Mouse (Mus musculus): ENCODE data around the gene Cd109. TPM values are rescaled to one million over a fixed set of nuclear protein-coding genes. Genes with fewer than 3 reads are reported as not detected.

Cd109 gene
- polyA plus RNA-seq, 1 experiment from 2014 or later = 4.9 TPM

- 51% methylated on average over 6 of the region's 6 CpGs for WGBS
- no peak overlapping the region for H3K4me2 ChIP-seq (ENCODE audit: low read depth, low read length)
- ATAC-seq = no peak
Observed at GRCm38 (mm10) chr9:78629991-78630390, 14.6 kb downstream of the Cd109 start.

GRCm38 (mm10) chr9:78631755-78632434, 16.5 kb downstream of the Cd109 start:
- Histone ChIP-seq H3K36me3 (ENCODE audit: control insufficient read depth, insufficient read depth, low read length) (no peaks in the 10 kb centered on the region), H3K27me3 (replicated peaks; ENCODE audit: control insufficient read depth, insufficient read depth, low read length) (no peaks in the 10 kb centered on the region), H3K9ac (ENCODE audit: low read depth, low read length) (no peak overlapping the region), H3K9me3 (ENCODE audit: control insufficient read depth, low read length) (no peaks in the 10 kb centered on the region), H3K4me2 (ENCODE audit: low read depth, low read length) (no peak overlapping the region), H3K4me3 (ENCODE audit: low read length) (no peak overlapping the region), H3K27ac (ENCODE audit: low read length) (no peak overlapping the region), H3K4me1 (ENCODE audit: control insufficient read depth, insufficient read depth, low read length) (no peaks in the 10 kb centered on the region)
- no peak for ATAC-seq
- WGBS = 58% methylated on average over 6 of the region's 6 CpGs

More at GRCm38 (mm10) chr9:78629991-78630390, 14.6 kb downstream of the Cd109 start:
- Histone ChIP-seq H3K9ac (ENCODE audit: low read depth, low read length) (no peak overlapping the region), H3K27me3 (replicated peaks; ENCODE audit: control insufficient read depth, insufficient read depth, low read length) (no peaks in the 10 kb centered on the region), H3K4me1 (ENCODE audit: control insufficient read depth, insufficient read depth, low read length) (no peaks in the 10 kb centered on the region), H3K4me3 (ENCODE audit: low read length) (no peak overlapping the region), H3K27ac (ENCODE audit: low read length) (no peak overlapping the region), H3K9me3 (ENCODE audit: control insufficient read depth, low read length) (no peaks in the 10 kb centered on the region), H3K36me3 (ENCODE audit: control insufficient read depth, insufficient read depth, low read length) (no peaks in the 10 kb centered on the region)

- Histone ChIP-seq H3K27me3 (replicated peaks; ENCODE audit: control insufficient read depth, insufficient read depth, low read length) (no peaks in the 10 kb centered on the region), H3K9ac (ENCODE audit: low read depth, low read length) (no peak overlapping the region), H3K27ac (ENCODE audit: low read length) (no peak overlapping the region), H3K9me3 (ENCODE audit: control insufficient read depth, low read length) (no peaks in the 10 kb centered on the region), H3K4me3 (ENCODE audit: low read length) (no peak overlapping the region), H3K36me3 (ENCODE audit: control insufficient read depth, insufficient read depth, low read length) (no peaks in the 10 kb centered on the region), H3K4me2 (ENCODE audit: low read depth, low read length) (no peak overlapping the region), H3K4me1 (ENCODE audit: control insufficient read depth, insufficient read depth, low read length) (no peaks in the 10 kb centered on the region)
- no peak for ATAC-seq
- WGBS = 94% methylated on average over 3 of the region's 3 CpGs
Observed at GRCm38 (mm10) chr9:78633976-78634375, 18.6 kb downstream of the Cd109 start.

- Histone ChIP-seq H3K27me3 (replicated peaks; ENCODE audit: control insufficient read depth, insufficient read depth, low read length) (no peaks in the 10 kb centered on the region), H3K9ac (ENCODE audit: low read depth, low read length) (no peak overlapping the region), H3K9me3 (ENCODE audit: control insufficient read depth, low read length) (no peaks in the 10 kb centered on the region), H3K27ac (ENCODE audit: low read length) (no peak overlapping the region), H3K4me2 (ENCODE audit: low read depth, low read length) (no peak overlapping the region), H3K4me1 (ENCODE audit: control insufficient read depth, insufficient read depth, low read length) (no peaks in the 10 kb centered on the region), H3K36me3 (ENCODE audit: control insufficient read depth, insufficient read depth, low read length) (no peaks in the 10 kb centered on the region), H3K4me3 (ENCODE audit: low read length) (no peak overlapping the region)
- no peak for ATAC-seq
- 88% methylated on average over 4 of the region's 4 CpGs for WGBS
Observed at GRCm38 (mm10) chr9:78641386-78641785, 26.0 kb downstream of the Cd109 start.

- Histone ChIP-seq H3K9me3 (ENCODE audit: control insufficient read depth, low read length) (no peaks in the 10 kb centered on the region), H3K4me1 (ENCODE audit: control insufficient read depth, insufficient read depth, low read length) (no peaks in the 10 kb centered on the region), H3K9ac (ENCODE audit: low read depth, low read length) (no peak overlapping the region), H3K4me3 (ENCODE audit: low read length) (no peak overlapping the region), H3K27ac (ENCODE audit: low read length) (no peak overlapping the region), H3K36me3 (ENCODE audit: control insufficient read depth, insufficient read depth, low read length) (no peaks in the 10 kb centered on the region), H3K27me3 (replicated peaks; ENCODE audit: control insufficient read depth, insufficient read depth, low read length) (no peaks in the 10 kb centered on the region), H3K4me2 (ENCODE audit: low read depth, low read length) (no peak overlapping the region)
- 42% methylated on average over 6 of the region's 6 CpGs for WGBS
- ATAC-seq = no peak
Observed at GRCm38 (mm10) chr9:78646008-78646777, 30.8 kb downstream of the Cd109 start.

GRCm38 (mm10) chr9:78648641-78649040, 33.3 kb downstream of the Cd109 start:
- Histone ChIP-seq H3K9me3 (ENCODE audit: control insufficient read depth, low read length) (no peaks in the 10 kb centered on the region), H3K27ac (ENCODE audit: low read length) (peak overlapping the region; percentile 52), H3K4me3 (ENCODE audit: low read length) (no peak overlapping the region), H3K9ac (ENCODE audit: low read depth, low read length) (no peak overlapping the region), H3K4me2 (ENCODE audit: low read depth, low read length) (no peak overlapping the region), H3K36me3 (ENCODE audit: control insufficient read depth, insufficient read depth, low read length) (no peaks in the 10 kb centered on the region), H3K4me1 (ENCODE audit: control insufficient read depth, insufficient read depth, low read length) (no peaks in the 10 kb centered on the region), H3K27me3 (replicated peaks; ENCODE audit: control insufficient read depth, insufficient read depth, low read length) (no peaks in the 10 kb centered on the region)
- WGBS = 50% methylated on average over 8 of the region's 8 CpGs
- ATAC-seq = peak; percentile 23; the same call in 1 of the 2 replicates

- H3K27me3 ChIP-seq (replicated peaks; ENCODE audit: control insufficient read depth, insufficient read depth, low read length) = no peaks in the 10 kb centered on the region
- H3K9ac ChIP-seq (ENCODE audit: low read depth, low read length) = no peak overlapping the region
- no peak overlapping the region for H3K4me3 ChIP-seq (ENCODE audit: low read length)
- H3K27ac ChIP-seq (ENCODE audit: low read length) = no peak overlapping the region
- no peaks in the 10 kb centered on the region for H3K36me3 ChIP-seq (ENCODE audit: control insufficient read depth, insufficient read depth, low read length)
- H3K9me3 ChIP-seq (ENCODE audit: control insufficient read depth, low read length) = no peaks in the 10 kb centered on the region
- no peaks in the 10 kb centered on the region for H3K4me1 ChIP-seq (ENCODE audit: control insufficient read depth, insufficient read depth, low read length)
- peak; percentile 56; the same call in 1 of the 2 replicates for ATAC-seq
- H3K4me2 ChIP-seq (ENCODE audit: low read depth, low read length) = no peak overlapping the region
Observed at GRCm38 (mm10) chr9:78649398-78649797, 34.1 kb downstream of the Cd109 start.

GRCm38 (mm10) chr9:78657564-78657963, 42.2 kb downstream of the Cd109 start:
- no peaks in the 10 kb centered on the region for H3K9me3 ChIP-seq (ENCODE audit: control insufficient read depth, low read length)
- no peak for ATAC-seq
- WGBS = 75% methylated on average over 5 of the region's 5 CpGs
- no peak overlapping the region for H3K4me2 ChIP-seq (ENCODE audit: low read depth, low read length)
- H3K4me1 ChIP-seq (ENCODE audit: control insufficient read depth, insufficient read depth, low read length) = no peaks in the 10 kb centered on the region
- no peaks in the 10 kb centered on the region for H3K36me3 ChIP-seq (ENCODE audit: control insufficient read depth, insufficient read depth, low read length)
- no peak overlapping the region for H3K4me3 ChIP-seq (ENCODE audit: low read length)
- no peaks in the 10 kb centered on the region for H3K27me3 ChIP-seq (replicated peaks; ENCODE audit: control insufficient read depth, insufficient read depth, low read length)
- H3K27ac ChIP-seq (ENCODE audit: low read length) = no peak overlapping the region
- H3K9ac ChIP-seq (ENCODE audit: low read depth, low read length) = no peak overlapping the region

- no peak overlapping the region for H3K4me3 ChIP-seq (ENCODE audit: low read length)
- ATAC-seq = no peak
- H3K4me1 ChIP-seq (ENCODE audit: control insufficient read depth, insufficient read depth, low read length) = no peaks in the 10 kb centered on the region
- no peaks in the 10 kb centered on the region for H3K9me3 ChIP-seq (ENCODE audit: control insufficient read depth, low read length)
- H3K4me2 ChIP-seq (ENCODE audit: low read depth, low read length) = no peak overlapping the region
- H3K9ac ChIP-seq (ENCODE audit: low read depth, low read length) = no peak overlapping the region
- H3K27ac ChIP-seq (ENCODE audit: low read length) = no peak overlapping the region
- 82% methylated on average over 13 of the region's 13 CpGs for WGBS
- no peaks in the 10 kb centered on the region for H3K27me3 ChIP-seq (replicated peaks; ENCODE audit: control insufficient read depth, insufficient read depth, low read length)
- no peaks in the 10 kb centered on the region for H3K36me3 ChIP-seq (ENCODE audit: control insufficient read depth, insufficient read depth, low read length)
Observed at GRCm38 (mm10) chr9:78671446-78671985, 56.2 kb downstream of the Cd109 start.
